Mouse (Mus musculus) myocyte (in vitro differentiated cells): ENCODE data around the gene Gm10392.

ENCODE experiments used
- POLR2A ChIP-seq: IDR thresholded peaks from one replicate; pipeline ENCODE4 v1.6.1; 2011; ENCODE audit warnings: low read depth, mild to moderate bottlenecking, control low read depth, moderate library complexity; ENCODE audit not compliant: insufficient read length
- TCF12 ChIP-seq: IDR thresholded peaks from one replicate; pipeline ENCODE4 v1.6.1; 2011; ENCODE audit warnings: mild to moderate bottlenecking, control low read depth; ENCODE audit not compliant: poor library complexity, insufficient read depth, severe bottlenecking

DNA sequence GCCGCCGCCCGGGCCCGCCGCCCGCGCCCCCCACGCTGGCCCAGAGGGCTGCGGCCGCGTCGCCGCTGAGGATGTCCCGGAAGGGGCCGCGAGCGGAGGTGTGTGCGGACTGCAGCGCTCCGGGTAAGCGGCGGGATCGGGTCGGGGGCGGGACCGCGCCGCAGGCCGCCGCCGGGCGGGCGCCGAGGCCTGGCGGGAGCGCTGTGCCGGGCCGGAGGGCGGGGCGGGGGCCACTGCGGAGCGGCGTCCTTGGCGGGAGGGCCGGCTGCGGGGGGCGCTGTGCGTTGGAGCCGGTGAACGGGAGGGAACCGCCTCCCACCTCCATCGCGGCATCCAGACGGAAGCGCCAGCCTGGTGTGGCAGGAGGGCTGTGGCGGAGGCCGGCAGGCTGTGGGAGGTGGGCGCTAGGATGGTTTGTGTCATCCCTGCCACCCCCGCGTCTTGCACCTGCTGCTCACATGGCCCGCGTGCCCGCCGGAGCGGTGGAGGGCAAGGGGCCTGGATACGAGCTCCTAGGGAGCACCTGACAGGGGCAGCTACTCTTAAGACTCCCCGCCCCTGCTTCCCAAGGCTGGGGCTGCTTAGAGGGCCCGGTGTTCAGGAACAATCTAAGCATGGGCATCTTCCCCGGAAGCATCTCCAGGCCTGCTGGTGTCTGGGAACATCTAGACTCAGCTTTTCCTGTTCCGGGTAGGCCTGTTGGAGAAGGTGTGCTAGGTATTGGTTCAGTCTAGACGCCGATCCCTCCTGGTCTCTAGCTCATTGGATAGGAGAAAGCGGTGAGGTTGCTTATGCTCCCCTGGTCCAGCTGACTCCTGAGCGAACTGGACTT is 25.3 kb downstream of the Gm10392 start, which contains the start of gene Git1:
- peak; percentile 46 for TF ChIP-seq POLR2A
- no peak for TF ChIP-seq TCF12
